Mouse (Mus musculus): ENCODE results near the gene Stxbp5.
"Not testable (repeated sequence)": the region's sequence is repeated elsewhere in the genome, so short reads cannot be mapped to it uniquely, and the experiment has no call there.

The Stxbp5 gene

GRCm38 (mm10) chr10:9901071-9901696, at the start of gene Stxbp5:
Gene Stxbp5 (minus strand): TSS chr10:9901079.
- DNase-seq: peak; percentile 93

- no peak for DNase-seq
Observed at GRCm38 (mm10) chr10:9912395-9912794, 11.5 kb upstream of the Stxbp5 start.

- DNase-seq: no peak
Observed at GRCm38 (mm10) chr10:9907919-9908502, 7.1 kb upstream of the Stxbp5 start.

- no peak for DNase-seq
Observed at GRCm38 (mm10) chr10:9907519-9907918, 6.6 kb upstream of the Stxbp5 start.

- no peak for DNase-seq
Observed at GRCm38 (mm10) chr10:9906185-9906584, 5.3 kb upstream of the Stxbp5 start.

- peak; percentile 78 to 85 for DNase-seq
Observed at GRCm38 (mm10) chr10:9901697-9902239, 889 bp upstream of the Stxbp5 start.

GRCm38 (mm10) chr10:9900315-9901070, 386 bp downstream of the Stxbp5 start:
- no peak for DNase-seq

GRCm38 (mm10) chr10:9899816-9900215, 1.1 kb downstream of the Stxbp5 start:
- peak; percentile 27 to 29 for DNase-seq

- DNase-seq: peak in 1 of 2 experiments; percentile 23
Observed at GRCm38 (mm10) chr10:9899086-9899485, 1.8 kb downstream of the Stxbp5 start.

GRCm38 (mm10) chr10:9897852-9898251, 3.0 kb downstream of the Stxbp5 start:
- no peak for DNase-seq

- no peak for DNase-seq
Observed at GRCm38 (mm10) chr10:9893562-9893961, 7.3 kb downstream of the Stxbp5 start.

GRCm38 (mm10) chr10:9889651-9890050, 11.2 kb downstream of the Stxbp5 start:
- DNase-seq: no peak

GRCm38 (mm10) chr10:9888655-9889054, 12.2 kb downstream of the Stxbp5 start:
- DNase-seq: peak in 1 of 2 experiments; percentile 52

- not testable (repeated sequence) for DNase-seq
Observed at GRCm38 (mm10) chr10:9881781-9882320, 19.0 kb downstream of the Stxbp5 start.

GRCm38 (mm10) chr10:9880070-9880728, 20.7 kb downstream of the Stxbp5 start:
- no peak for DNase-seq

- peak in 1 of 2 experiments; percentile 29 for DNase-seq
Observed at GRCm38 (mm10) chr10:9878821-9879489, 21.9 kb downstream of the Stxbp5 start.

GRCm38 (mm10) chr10:9875905-9876304, 25.0 kb downstream of the Stxbp5 start:
- DNase-seq: no peak

- peak in 1 of 2 experiments; percentile 46 for DNase-seq
Observed at GRCm38 (mm10) chr10:9872143-9872542, 28.7 kb downstream of the Stxbp5 start.

GRCm38 (mm10) chr10:9866793-9867579, 33.9 kb downstream of the Stxbp5 start:
- no peak for DNase-seq

GRCm38 (mm10) chr10:9860022-9860421, 40.9 kb downstream of the Stxbp5 start:
- no peak for DNase-seq

- no peak for DNase-seq
Observed at GRCm38 (mm10) chr10:9859476-9859875, 41.4 kb downstream of the Stxbp5 start.
